Mouse (Mus musculus): ENCODE results near the gene Tspan13. TPM values are rescaled to one million over a fixed set of nuclear protein-coding genes. Genes with fewer than 3 reads are reported as not detected.

The Tspan13 gene
- total and polyA plus RNA-seq, 2 experiments, result 0.74 to 1.9 TPM

GRCm38 (mm10) chr12:36039541-36040084, 2.7 kb downstream of the Tspan13 start:
- no peaks in the 10 kb centered on the region for H3K4me1 ChIP-seq (ENCODE audit: control insufficient read depth, insufficient read depth, low read length)
- 0 out of 2 replicates have a peak overlapping the region, but pooled peaks have one; percentile 4 for H3K27ac ChIP-seq (replicated peaks; ENCODE audit: insufficient read depth, low read depth, low read length)
- TF ChIP-seq CTCF (IDR thresholded peaks at IDR 0.05; ENCODE audit: low read depth, low read length) (no peak), POLR2A (IDR thresholded peaks at IDR 0.05; ENCODE audit: extremely low read depth, insufficient read depth, low read length) (no peak)
- DNase-seq (ENCODE audit: extremely low read depth, low read depth, low spot score), result peak; percentile 32
- no peaks in the 10 kb centered on the region for H3K79me2 ChIP-seq (ENCODE audit: control insufficient read depth, insufficient read depth, low read length)
- no peaks in the 10 kb centered on the region for H3K36me3 ChIP-seq (ENCODE audit: control insufficient read depth, insufficient read depth, low read length)
- H3K4me3 ChIP-seq (ENCODE audit: insufficient read depth, low read depth, low read length), result no peak overlapping the region
- WGBS, result 79% methylated on average over 9 of the region's 9 CpGs
- no peak overlapping the region for H3K9ac ChIP-seq (ENCODE audit: low read depth, low read length)
- H3K27me3 ChIP-seq (ENCODE audit: control insufficient read depth, insufficient read depth, low read length), result peaks cover 8% of the 10 kb centered on the region; the same call in 1 of the 2 replicates

GRCm38 (mm10) chr12:36036776-36037175, 5.5 kb downstream of the Tspan13 start:
- DNase-seq (ENCODE audit: extremely low read depth, low read depth, low spot score), result peak; percentile 21
- H3K36me3 ChIP-seq (ENCODE audit: control insufficient read depth, insufficient read depth, low read length), result no peaks in the 10 kb centered on the region
- WGBS, result 56% methylated on average over 10 of the region's 10 CpGs
- no peaks in the 10 kb centered on the region for H3K79me2 ChIP-seq (ENCODE audit: control insufficient read depth, insufficient read depth, low read length)
- H3K9ac ChIP-seq (ENCODE audit: low read depth, low read length), result no peak overlapping the region
- no peak overlapping the region for H3K27ac ChIP-seq (replicated peaks; ENCODE audit: insufficient read depth, low read depth, low read length)
- no peak overlapping the region for H3K4me3 ChIP-seq (ENCODE audit: insufficient read depth, low read depth, low read length)
- no peaks in the 10 kb centered on the region for H3K4me1 ChIP-seq (ENCODE audit: control insufficient read depth, insufficient read depth, low read length)
- H3K27me3 ChIP-seq (ENCODE audit: control insufficient read depth, insufficient read depth, low read length), result peaks cover 5% of the 10 kb centered on the region; the same call in 1 of the 2 replicates
- TF ChIP-seq CTCF (IDR thresholded peaks at IDR 0.05; ENCODE audit: low read depth, low read length) (no peak), POLR2A (IDR thresholded peaks at IDR 0.05; ENCODE audit: extremely low read depth, insufficient read depth, low read length) (no peak)

DNA sequence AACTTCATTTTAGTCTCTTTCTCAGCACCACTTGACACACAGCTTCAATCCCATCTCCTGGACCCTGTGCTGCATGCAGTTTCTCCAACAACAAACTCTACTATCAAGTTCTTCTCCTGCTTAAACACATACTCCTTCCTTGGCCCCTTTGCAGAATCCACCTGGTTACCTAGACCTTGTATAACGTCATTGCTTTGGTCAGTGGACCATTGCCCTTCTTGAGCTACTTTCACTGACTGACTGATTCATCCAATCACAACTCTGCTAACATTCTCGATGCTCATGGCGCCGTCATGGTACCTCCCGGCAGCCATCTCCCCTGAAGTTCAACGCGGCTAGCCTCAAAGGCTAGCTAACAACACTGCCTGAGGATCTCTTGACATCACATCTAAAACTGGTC, 6.2 kb downstream of the Tspan13 start:
- no peak for DNase-seq (ENCODE audit: extremely low read depth, low read depth, low spot score)
- TF ChIP-seq POLR2A (IDR thresholded peaks at IDR 0.05; ENCODE audit: extremely low read depth, insufficient read depth, low read length), result no peak
- TF ChIP-seq CTCF (IDR thresholded peaks at IDR 0.05; ENCODE audit: low read depth, low read length), result no peak
- Histone ChIP-seq H3K4me3 (ENCODE audit: insufficient read depth, low read depth, low read length) (no peak overlapping the region), H3K27me3 (ENCODE audit: control insufficient read depth, insufficient read depth, low read length) (peaks cover 2% of the 10 kb centered on the region; the same call in 1 of the 2 replicates), H3K36me3 (ENCODE audit: control insufficient read depth, insufficient read depth, low read length) (no peaks in the 10 kb centered on the region), H3K27ac (replicated peaks; ENCODE audit: insufficient read depth, low read depth, low read length) (no peak overlapping the region), H3K79me2 (ENCODE audit: control insufficient read depth, insufficient read depth, low read length) (no peaks in the 10 kb centered on the region), H3K9ac (ENCODE audit: low read depth, low read length) (no peak overlapping the region), H3K4me1 (ENCODE audit: control insufficient read depth, insufficient read depth, low read length) (no peaks in the 10 kb centered on the region)
- WGBS, result 94% methylated on average over 7 of the region's 7 CpGs

GRCm38 (mm10) chr12:36035501-36035900, 6.8 kb downstream of the Tspan13 start:
- H3K9ac ChIP-seq (ENCODE audit: low read depth, low read length), result no peak overlapping the region
- no peaks in the 10 kb centered on the region for H3K79me2 ChIP-seq (ENCODE audit: control insufficient read depth, insufficient read depth, low read length)
- no peaks in the 10 kb centered on the region for H3K36me3 ChIP-seq (ENCODE audit: control insufficient read depth, insufficient read depth, low read length)
- no peaks in the 10 kb centered on the region for H3K4me1 ChIP-seq (ENCODE audit: control insufficient read depth, insufficient read depth, low read length)
- H3K27ac ChIP-seq (replicated peaks; ENCODE audit: insufficient read depth, low read depth, low read length), result no peak overlapping the region
- DNase-seq (ENCODE audit: extremely low read depth, low read depth, low spot score), result no peak
- no peak for TF ChIP-seq POLR2A (IDR thresholded peaks at IDR 0.05; ENCODE audit: extremely low read depth, insufficient read depth, low read length)
- TF ChIP-seq CTCF (IDR thresholded peaks at IDR 0.05; ENCODE audit: low read depth, low read length), result no peak
- WGBS, result 94% methylated on average over 6 of the region's 6 CpGs
- no peaks in the 10 kb centered on the region for H3K27me3 ChIP-seq (ENCODE audit: control insufficient read depth, insufficient read depth, low read length)
- H3K4me3 ChIP-seq (ENCODE audit: insufficient read depth, low read depth, low read length), result no peak overlapping the region

- WGBS, result 68% methylated on average over 4 of the region's 4 CpGs
- H3K27ac ChIP-seq (replicated peaks; ENCODE audit: insufficient read depth, low read depth, low read length), result 0 out of 2 replicates have a peak overlapping the region, but pooled peaks have one; percentile 31
These were observed 9.9 kb downstream of the Tspan13 start for GRCm38 (mm10) chr12:36032419-36032818.

DNA sequence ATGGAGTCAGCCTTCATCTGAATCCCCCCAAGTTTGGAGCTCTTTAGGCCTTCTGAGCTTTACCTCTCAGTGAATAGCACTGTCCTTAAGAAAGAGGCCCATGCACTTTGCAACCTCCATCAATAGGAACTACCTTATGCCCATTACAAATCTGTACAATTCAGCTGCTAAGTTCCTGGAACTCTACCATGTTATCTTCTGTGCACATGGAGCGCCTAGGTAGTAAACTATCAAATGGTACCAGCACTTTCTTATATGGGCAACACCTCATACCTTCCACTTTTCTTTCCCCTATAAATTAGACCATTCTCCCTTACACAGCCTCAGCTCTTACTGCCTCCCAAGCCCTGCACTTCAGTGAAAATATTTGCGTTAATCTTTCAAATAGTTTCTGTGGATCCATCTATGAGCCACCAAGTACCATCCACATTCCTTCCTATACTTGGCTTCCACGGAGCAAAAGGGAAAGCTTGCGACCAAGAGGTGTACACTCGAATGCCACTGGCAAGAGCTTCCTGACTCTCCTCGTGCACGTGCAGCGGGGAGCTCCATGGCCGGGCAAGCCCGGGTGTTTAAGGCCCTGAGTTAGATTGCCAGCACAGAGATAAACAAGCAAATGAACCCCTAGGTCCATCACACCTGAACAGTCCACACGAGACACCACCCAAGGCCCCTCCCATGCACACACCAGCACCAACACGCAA, 11.5 kb downstream of the Tspan13 start:
- H3K27ac ChIP-seq (replicated peaks; ENCODE audit: insufficient read depth, low read depth, low read length), result no peak overlapping the region
- no peaks in the 10 kb centered on the region for H3K27me3 ChIP-seq (ENCODE audit: control insufficient read depth, insufficient read depth, low read length)
- no peaks in the 10 kb centered on the region for H3K36me3 ChIP-seq (ENCODE audit: control insufficient read depth, insufficient read depth, low read length)
- no peak overlapping the region for H3K4me3 ChIP-seq (ENCODE audit: insufficient read depth, low read depth, low read length)
- H3K9ac ChIP-seq (ENCODE audit: low read depth, low read length), result no peak overlapping the region
- no peaks in the 10 kb centered on the region for H3K4me1 ChIP-seq (ENCODE audit: control insufficient read depth, insufficient read depth, low read length)
- TF ChIP-seq POLR2A (IDR thresholded peaks at IDR 0.05; ENCODE audit: extremely low read depth, insufficient read depth, low read length) (no peak), CTCF (IDR thresholded peaks at IDR 0.05; ENCODE audit: low read depth, low read length) (no peak)
- no peak for DNase-seq (ENCODE audit: extremely low read depth, low read depth, low spot score)
- no peaks in the 10 kb centered on the region for H3K79me2 ChIP-seq (ENCODE audit: control insufficient read depth, insufficient read depth, low read length)
- 92% methylated on average over 12 of the region's 12 CpGs for WGBS

More at GRCm38 (mm10) chr12:36032419-36032818, 9.9 kb downstream of the Tspan13 start:
- Histone ChIP-seq H3K4me3 (ENCODE audit: insufficient read depth, low read depth, low read length) (no peak overlapping the region), H3K79me2 (ENCODE audit: control insufficient read depth, insufficient read depth, low read length) (no peaks in the 10 kb centered on the region), H3K9ac (ENCODE audit: low read depth, low read length) (no peak overlapping the region), H3K36me3 (ENCODE audit: control insufficient read depth, insufficient read depth, low read length) (no peaks in the 10 kb centered on the region), H3K27me3 (ENCODE audit: control insufficient read depth, insufficient read depth, low read length) (no peaks in the 10 kb centered on the region), H3K4me1 (ENCODE audit: control insufficient read depth, insufficient read depth, low read length) (no peaks in the 10 kb centered on the region)
- TF ChIP-seq CTCF (IDR thresholded peaks at IDR 0.05; ENCODE audit: low read depth, low read length), result no peak
- TF ChIP-seq POLR2A (IDR thresholded peaks at IDR 0.05; ENCODE audit: extremely low read depth, insufficient read depth, low read length), result no peak
- peak; percentile 10 for DNase-seq (ENCODE audit: extremely low read depth, low read depth, low spot score)

All from liver, adult 2 months (tissue).